Mouse (Mus musculus) urinary bladder, adult 2 months (tissue): Measurements from ENCODE around the gene Akap11. TPM values are rescaled to one million over a fixed set of nuclear protein-coding genes. Genes with fewer than 3 reads are reported as not detected.
"Not testable (repeated sequence)": the region's sequence is repeated elsewhere in the genome, so short reads cannot be mapped to it uniquely, and the experiment has no call there.

Experiments used
- DNase-seq: peaks from one replicate; pipeline ENCODE4 v3.0.0; 2022; ENCODE audit warnings: low spot score
- polyA plus RNA-seq: library from polyadenylated mRNA; depleted of rRNA; stranded (reverse); fragments of >200 nt; gene quantifications from 2 replicates; pipeline ENCODE4 v1.2.3, GENCODE M21; 2012; rRNA removed

Akap11 gene
- 19.9 and 23.6 TPM in 2 replicates for polyA plus RNA-seq

GRCm38 (mm10) chr14:78536281-78537165 is at the start of gene Akap11:
Gene Akap11 (minus strand): TSS chr14:78536808.
- DNase-seq = peak; percentile 82

GRCm38 (mm10) chr14:78584222-78584621 is 47.6 kb upstream of the Akap11 start:
- DNase-seq = no peak

- no peak for DNase-seq
Observed at GRCm38 (mm10) chr14:78583168-78583567, 46.6 kb upstream of the Akap11 start.

GRCm38 (mm10) chr14:78575899-78576298 is 39.3 kb upstream of the Akap11 start:
- DNase-seq = no peak

- DNase-seq = no peak
Observed at GRCm38 (mm10) chr14:78568410-78568809, 31.8 kb upstream of the Akap11 start.

- no peak for DNase-seq
Observed at GRCm38 (mm10) chr14:78566431-78566830, 29.8 kb upstream of the Akap11 start.

GRCm38 (mm10) chr14:78564292-78564691 is 27.7 kb upstream of the Akap11 start:
- DNase-seq = no peak

- no peak for DNase-seq
Observed at GRCm38 (mm10) chr14:78563211-78563610, 26.6 kb upstream of the Akap11 start.

- DNase-seq = no peak
Observed at GRCm38 (mm10) chr14:78562121-78562520, 25.5 kb upstream of the Akap11 start.

GRCm38 (mm10) chr14:78559042-78559441 is 22.4 kb upstream of the Akap11 start:
- no peak for DNase-seq

- DNase-seq = not testable (repeated sequence)
Observed at GRCm38 (mm10) chr14:78554830-78555229, 18.2 kb upstream of the Akap11 start.

GRCm38 (mm10) chr14:78553661-78554060 is 17.1 kb upstream of the Akap11 start:
- no peak for DNase-seq

GRCm38 (mm10) chr14:78548807-78549206 is 12.2 kb upstream of the Akap11 start:
- no peak for DNase-seq

GRCm38 (mm10) chr14:78541319-78541718 is 4.7 kb upstream of the Akap11 start:
- DNase-seq = no peak

- no peak for DNase-seq
Observed at GRCm38 (mm10) chr14:78539821-78540220, 3.2 kb upstream of the Akap11 start.

- DNase-seq = no peak
Observed at GRCm38 (mm10) chr14:78538572-78539320, 2.1 kb upstream of the Akap11 start.

GRCm38 (mm10) chr14:78537551-78537950 is 943 bp upstream of the Akap11 start:
- DNase-seq = no peak

GRCm38 (mm10) chr14:78535366-78535765 is 1.2 kb downstream of the Akap11 start:
- DNase-seq = no peak

GRCm38 (mm10) chr14:78534651-78535050 is 2.0 kb downstream of the Akap11 start:
- no peak for DNase-seq

GRCm38 (mm10) chr14:78533701-78534100 is 2.9 kb downstream of the Akap11 start:
- DNase-seq = no peak

- no peak for DNase-seq
Observed at GRCm38 (mm10) chr14:78532345-78532744, 4.3 kb downstream of the Akap11 start.

- DNase-seq = no peak
Observed at GRCm38 (mm10) chr14:78530256-78530655, 6.4 kb downstream of the Akap11 start.
